Mouse (Mus musculus): ENCODE measurements around the gene Adgrl4. TPM values are rescaled to one million over a fixed set of nuclear protein-coding genes. Genes with fewer than 3 reads are reported as not detected.

Adgrl4 gene
- total RNA-seq, 4 experiments from 2014 or later, result 13.7 to 32.5 (median 19.5) TPM

- DNase-seq (ENCODE audit: low spot score in 2 of 2), result no peak
Observed at GRCm38 (mm10) chr3:151488853-151489252, 51.2 kb downstream of the Adgrl4 start.

- no peak for DNase-seq (ENCODE audit: low spot score in 2 of 2)
Observed at GRCm38 (mm10) chr3:151505606-151506005, 67.9 kb downstream of the Adgrl4 start.

GRCm38 (mm10) chr3:151511184-151511583, 73.5 kb downstream of the Adgrl4 start:
- no peak for DNase-seq (ENCODE audit: low spot score in 2 of 2)

- DNase-seq (ENCODE audit: low spot score in 2 of 2), result no peak
Observed at GRCm38 (mm10) chr3:151547182-151547581, 109.5 kb downstream of the Adgrl4 start.

- DNase-seq (ENCODE audit: low spot score in 2 of 2), result peak in 1 of 2 experiments; percentile 8
Observed at GRCm38 (mm10) chr3:151551002-151551401, 113.3 kb downstream of the Adgrl4 start.

- no peak for DNase-seq (ENCODE audit: low spot score in 2 of 2)
Observed at GRCm38 (mm10) chr3:151556635-151557034, 118.9 kb downstream of the Adgrl4 start.

GRCm38 (mm10) chr3:151557125-151557524, 119.4 kb downstream of the Adgrl4 start:
- DNase-seq (ENCODE audit: low spot score in 2 of 2), result no peak

- DNase-seq (ENCODE audit: low spot score in 2 of 2), result no peak
Observed at GRCm38 (mm10) chr3:151557607-151558006, 119.9 kb downstream of the Adgrl4 start.

GRCm38 (mm10) chr3:151558374-151558773, 120.7 kb downstream of the Adgrl4 start:
- no peak for DNase-seq (ENCODE audit: low spot score in 2 of 2)

GRCm38 (mm10) chr3:151565664-151566621, 128.3 kb downstream of the Adgrl4 start:
- DNase-seq (ENCODE audit: low spot score in 2 of 2), result no peak

- no peak for DNase-seq (ENCODE audit: low spot score in 2 of 2)
Observed at GRCm38 (mm10) chr3:151566629-151567028, 128.9 kb downstream of the Adgrl4 start.

GRCm38 (mm10) chr3:151567541-151567940, 129.9 kb downstream of the Adgrl4 start:
- DNase-seq (ENCODE audit: low spot score in 2 of 2), result no peak

GRCm38 (mm10) chr3:151572089-151572488, 134.4 kb downstream of the Adgrl4 start:
- no peak for DNase-seq (ENCODE audit: low spot score in 2 of 2)

- no peak for DNase-seq (ENCODE audit: low spot score in 2 of 2)
Observed at GRCm38 (mm10) chr3:151575292-151575691, 137.6 kb downstream of the Adgrl4 start.

GRCm38 (mm10) chr3:151576155-151576554, 138.5 kb downstream of the Adgrl4 start:
- DNase-seq (ENCODE audit: low spot score in 2 of 2), result peak in 1 of 2 experiments; percentile 12

GRCm38 (mm10) chr3:151591904-151592303, 154.2 kb downstream of the Adgrl4 start:
- DNase-seq (ENCODE audit: low spot score in 2 of 2), result no peak
